Comparison of ENCODE assay signal across 8 mouse cellular contexts in the genomic region with DNA sequence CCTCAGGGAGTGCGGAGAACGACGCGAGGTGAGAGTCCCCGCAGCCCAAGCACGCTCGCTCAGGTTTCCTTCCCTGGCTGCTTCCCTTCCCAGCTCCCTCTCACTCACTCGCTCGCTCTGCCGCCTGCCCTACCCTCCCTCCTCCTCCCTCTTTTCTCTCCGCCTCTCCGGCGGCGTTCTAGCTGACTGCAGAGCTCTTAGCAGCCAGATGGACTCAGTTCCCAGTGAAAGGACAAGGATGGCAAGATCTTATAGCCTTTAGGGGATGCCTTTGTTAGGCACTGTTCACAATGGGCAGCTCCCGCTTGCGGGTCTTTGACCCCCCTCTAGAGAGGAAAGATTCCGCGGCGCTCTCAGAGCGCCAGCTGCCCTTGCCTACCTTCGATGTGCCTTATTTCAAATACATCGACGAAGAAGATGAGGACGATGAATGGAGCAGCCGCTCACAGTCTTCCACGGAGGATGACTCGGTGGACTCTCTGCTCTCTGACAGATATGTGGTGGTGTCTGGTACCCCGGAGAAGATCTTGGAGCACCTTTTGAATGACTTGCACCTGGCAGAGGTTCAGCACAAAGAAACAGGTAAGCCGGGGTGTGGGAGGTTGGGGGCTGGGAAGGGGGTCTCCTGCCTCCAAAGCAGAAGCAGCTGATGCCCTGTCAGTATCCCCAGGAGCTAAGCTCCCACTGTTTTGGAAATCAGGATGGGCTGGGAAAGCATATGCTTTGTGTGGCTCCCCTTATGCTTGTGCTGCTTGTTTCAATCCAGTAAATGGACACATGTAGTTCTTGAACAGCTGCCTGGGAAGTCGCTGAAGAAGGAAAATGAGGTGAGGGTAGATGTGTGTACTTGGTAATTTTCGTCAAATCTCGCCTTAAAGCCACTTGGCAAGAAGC.
DNase-seq lines count a peak whose midpoint lies in the region; ATAC-seq lines count a peak whose summit lies in the region.

No protein-coding gene starts in this region.

- peak overlapping the region; percentile 28 for H3K4me3 ChIP-seq in stomach, embryonic 14.5 days (ENCODE audit: low read depth, low read length)

- H3K9me3 ChIP-seq in stomach, embryonic 14.5 days (ENCODE audit: control insufficient read depth, low read depth, low read length) = no peaks in the 10 kb centered on the region

- no peaks in the 10 kb centered on the region for H3K27me3 ChIP-seq in stomach, embryonic 14.5 days (ENCODE audit: control insufficient read depth, insufficient read depth, low read length)

- peak; percentile 47 for DNase-seq in ovary, postnatal 36 days (ENCODE audit: low spot score)
- no peak for DNase-seq in ovary, adult 18-20 months (ENCODE audit: low spot score)
- DNase-seq in embryo, embryonic 11 days = peak; percentile 84
- DNase-seq in heart, postnatal 4 days = peak; percentile 41
- peak; percentile 64 to 66 for DNase-seq in layer of hippocampus, postnatal 36 days
- DNase-seq in B cell, adult 2 months = no peak

- H3K27ac ChIP-seq in stomach, embryonic 14.5 days (ENCODE audit: low read length) = no peak overlapping the region

- WGBS in stomach, embryonic 14.5 days = 7% methylated on average over 32 of the region's 32 CpGs

- peak; percentile 54 for ATAC-seq in megakaryocyte progenitor cell, adult 5-6 weeks (replicated peaks; ENCODE audit: poor library complexity)
- peak; percentile 80 for ATAC-seq in stomach, embryonic 14.5 days (ENCODE audit: insufficient number of reproducible peaks, insufficient read depth, low FRiP score, low read depth)

- H3K4me2 ChIP-seq in stomach, embryonic 14.5 days (replicated peaks; ENCODE audit: low read depth, low read length) = peak overlapping the region; percentile 48

- no peaks in the 10 kb centered on the region for H3K36me3 ChIP-seq in stomach, embryonic 14.5 days (ENCODE audit: control insufficient read depth, insufficient read depth, low read length)

- no peak overlapping the region for H3K9ac ChIP-seq in stomach, embryonic 14.5 days (replicated peaks; ENCODE audit: low read depth, low read length)

- no peaks in the 10 kb centered on the region; the same call in 1 of the 2 replicates for H3K4me1 ChIP-seq in stomach, embryonic 14.5 days (ENCODE audit: control insufficient read depth, insufficient read depth, low read length)

Comparison
In these comparisons a context has a peak if more than half of its experiments do, and no peak if none do; other contexts are left out.
1. DNase-seq: peak in ovary, postnatal 36 days (single experiment), embryo, embryonic 11 days (single experiment), heart, postnatal 4 days (single experiment) and layer of hippocampus, postnatal 36 days (2 of 2); none in ovary, adult 18-20 months (single experiment) and B cell, adult 2 months (0 of 2).